Mouse (Mus musculus) midbrain, embryonic 13.5 days (tissue): ENCODE results near the gene Tigar. TPM values are rescaled to one million over a fixed set of nuclear protein-coding genes. Genes with fewer than 3 reads are reported as not detected.

ENCODE experiments used
- ATAC-seq: fragments of 200-750 bp; cut with Nextera tagmentation; 2 replicates; pipeline ENCODE4 v1.8.0; 2017; ENCODE audit warnings: mild to moderate bottlenecking, moderate TSS enrichment, moderate library complexity
- H3K27ac ChIP-seq: fragments of 300-500 bp; sonication (generic); 2 replicates; pipeline ENCODE4 v1.5.1; 2015; ENCODE audit warnings: inconsistent platforms, mild to moderate bottlenecking, moderate library complexity
- H3K27me3 ChIP-seq: fragments of 300-500 bp; sonication (generic); 2 replicates; pipeline ENCODE4 v1.6.1; 2015; ENCODE audit warnings: mild to moderate bottlenecking, inconsistent platforms
- H3K36me3 ChIP-seq: fragments of 300-500 bp; sonication (generic); 2 replicates; pipeline ENCODE4 v1.6.1; 2015; ENCODE audit warnings: mild to moderate bottlenecking, inconsistent platforms
- H3K4me1 ChIP-seq: fragments of 300-500 bp; sonication (generic); replicated peaks from 2 replicates; pipeline ENCODE4 v1.6.1; 2015; ENCODE audit warnings: inconsistent platforms
- H3K4me2 ChIP-seq: fragments of 300-500 bp; sonication (generic); replicated peaks from 2 replicates; pipeline ENCODE4 v1.6.1; 2015; ENCODE audit warnings: moderate library complexity, mild to moderate bottlenecking, inconsistent platforms
- H3K4me3 ChIP-seq: fragments of 300-500 bp; sonication (generic); replicated peaks from 2 replicates; pipeline ENCODE4 v1.5.1; 2015; ENCODE audit warnings: mild to moderate bottlenecking, inconsistent platforms
- H3K9ac ChIP-seq: fragments of 300-500 bp; sonication (generic); replicated peaks from 2 replicates; pipeline ENCODE4 v1.6.1; 2015; ENCODE audit warnings: mild to moderate bottlenecking, inconsistent platforms
- H3K9me3 ChIP-seq: fragments of 300-500 bp; sonication (generic); 2 replicates; pipeline ENCODE4 v1.6.1; 2016; ENCODE audit warnings: mild to moderate bottlenecking, inconsistent platforms
- WGBS: fragments of 180-500 bp; shearing (Covaris S2); methylation state at CpG from one replicate; pipeline ENCODE4 v1.1.7; 2015; 5-methylcytosine and 5-hydroxymethylcytosine counted together
- polyA plus RNA-seq: library from polyadenylated mRNA; unstranded; fragments of >200 nt; fragmentation: Nextera tagmentation; extraction: Ambion mirVana; gene quantifications from 2 replicates; pipeline ENCODE4 v1.2.1, GENCODE M21; 2015

Gene Tigar
- polyA plus RNA-seq, 1 experiment from 2014 or later: 7.3 TPM

- no peaks in the 10 kb centered on the region for H3K9me3 ChIP-seq
- H3K4me1 ChIP-seq: peaks cover 5% of the 10 kb centered on the region; the same call in 1 of the 2 replicates
- no peak overlapping the region for H3K27ac ChIP-seq
- no peak overlapping the region for H3K9ac ChIP-seq
- peaks cover 6% of the 10 kb centered on the region; the same call in 1 of the 2 replicates for H3K27me3 ChIP-seq
- no peak for ATAC-seq
- 92% methylated on average over 3 of the region's 3 CpGs for WGBS
- no peaks in the 10 kb centered on the region for H3K36me3 ChIP-seq
- no peak overlapping the region for H3K4me2 ChIP-seq
- no peak overlapping the region for H3K4me3 ChIP-seq
These were observed 45.4 kb downstream of the Tigar start for GRCm38 (mm10) chr6:127063915-127064314.

GRCm38 (mm10) chr6:127059975-127060374, 49.4 kb downstream of the Tigar start:
- ATAC-seq: no peak
- H3K9ac ChIP-seq: no peak overlapping the region
- no peaks in the 10 kb centered on the region for H3K36me3 ChIP-seq
- H3K27me3 ChIP-seq: peaks cover 5% of the 10 kb centered on the region; the same call in 1 of the 2 replicates
- no peak overlapping the region for H3K4me2 ChIP-seq
- H3K27ac ChIP-seq: no peak overlapping the region
- H3K4me3 ChIP-seq: no peak overlapping the region
- H3K4me1 ChIP-seq: peaks cover 5% of the 10 kb centered on the region; the same call in 1 of the 2 replicates
- 87% methylated on average over 4 of the region's 4 CpGs for WGBS
- H3K9me3 ChIP-seq: no peaks in the 10 kb centered on the region

DNA sequence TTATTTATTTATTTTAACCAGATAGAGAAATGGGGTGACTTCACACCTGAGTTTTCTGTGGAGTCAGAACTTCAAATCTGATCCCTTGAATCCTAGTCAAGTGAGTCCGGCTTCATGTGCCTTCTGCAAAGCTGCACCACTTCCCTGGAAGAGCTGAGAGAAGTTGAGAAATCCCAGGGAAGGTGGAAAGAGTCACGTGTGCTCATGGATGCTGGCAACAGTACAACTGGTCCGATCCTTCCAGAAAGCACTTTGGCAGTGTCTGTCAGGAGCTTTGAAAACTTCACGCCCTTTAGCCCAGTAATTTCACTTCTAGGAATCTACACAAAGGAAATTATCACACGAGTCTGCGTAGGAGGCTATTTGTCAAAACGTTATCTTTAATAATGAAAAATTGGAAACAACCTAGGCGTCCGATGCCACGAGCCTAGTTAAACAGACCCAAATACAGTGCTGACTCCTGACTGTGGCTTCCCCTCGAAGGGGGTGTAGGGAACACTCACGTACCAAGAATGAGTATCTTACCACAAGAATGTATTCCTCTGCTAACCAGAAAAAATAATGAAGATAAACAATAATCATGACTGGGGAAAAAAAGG, 52.3 kb downstream of the Tigar start:
- Histone ChIP-seq H3K9me3 (no peaks in the 10 kb centered on the region), H3K4me3 (no peak overlapping the region), H3K4me1 (no peaks in the 10 kb centered on the region), H3K27ac (no peak overlapping the region), H3K9ac (no peak overlapping the region), H3K36me3 (no peaks in the 10 kb centered on the region), H3K27me3 (no peaks in the 10 kb centered on the region), H3K4me2 (no peak overlapping the region)
- WGBS: 87% methylated on average over 12 of the region's 12 CpGs
- ATAC-seq: no peak

DNA sequence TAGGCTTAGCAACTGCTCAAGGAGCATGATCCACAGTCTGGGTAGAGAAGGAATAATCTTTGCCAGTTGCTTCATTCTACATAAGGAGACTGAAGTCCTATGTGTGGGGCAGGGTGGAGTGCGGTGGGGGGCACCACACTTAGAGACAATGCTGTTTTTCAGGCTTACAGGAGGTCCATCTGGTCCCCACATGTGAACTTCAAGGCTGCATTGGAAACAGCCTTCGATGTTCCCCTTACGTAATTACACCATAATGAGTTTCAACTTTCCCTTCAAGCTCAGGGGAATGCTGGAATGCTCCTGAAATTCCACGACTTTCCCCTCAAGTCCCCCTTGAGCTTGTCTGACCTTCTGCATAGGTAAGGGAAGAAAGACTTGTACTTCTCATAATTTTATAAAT, 58.5 kb downstream of the Tigar start:
- no peak overlapping the region for H3K9ac ChIP-seq
- ATAC-seq: no peak
- no peaks in the 10 kb centered on the region for H3K4me1 ChIP-seq
- no peak overlapping the region for H3K27ac ChIP-seq
- H3K27me3 ChIP-seq: no peaks in the 10 kb centered on the region
- H3K4me2 ChIP-seq: no peak overlapping the region
- H3K9me3 ChIP-seq: no peaks in the 10 kb centered on the region
- H3K36me3 ChIP-seq: no peaks in the 10 kb centered on the region
- H3K4me3 ChIP-seq: no peak overlapping the region
- WGBS: 68% methylated on average over 4 of the region's 4 CpGs

DNA sequence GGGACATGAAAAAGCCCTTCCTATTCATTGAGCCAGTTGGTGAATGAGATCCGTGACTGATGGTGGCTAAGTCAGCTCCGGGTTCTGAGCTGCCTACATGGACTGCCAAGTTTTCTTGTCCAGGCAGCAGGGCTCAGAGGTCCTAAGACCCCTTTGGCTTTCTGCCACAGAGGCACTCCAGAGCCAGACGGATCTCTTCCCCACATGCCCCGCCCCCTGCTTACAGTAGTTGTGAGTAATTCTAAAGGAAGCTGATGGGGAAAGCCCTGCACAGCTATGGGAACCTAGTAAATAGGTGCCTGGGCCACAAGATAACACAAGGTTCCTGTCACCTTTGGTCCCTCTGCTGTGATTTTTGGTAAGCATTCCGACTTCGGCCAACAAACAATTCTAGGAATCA, 64.4 kb downstream of the Tigar start:
- 63% methylated on average over 6 of the region's 6 CpGs for WGBS
- H3K4me3 ChIP-seq: no peak overlapping the region
- no peak overlapping the region for H3K4me2 ChIP-seq
- no peaks in the 10 kb centered on the region for H3K4me1 ChIP-seq
- H3K27me3 ChIP-seq: no peaks in the 10 kb centered on the region
- H3K36me3 ChIP-seq: no peaks in the 10 kb centered on the region
- no peak for ATAC-seq
- H3K27ac ChIP-seq: no peak overlapping the region
- no peaks in the 10 kb centered on the region for H3K9me3 ChIP-seq
- no peak overlapping the region for H3K9ac ChIP-seq

Other genes starting within 250 kb of the Tigar start
- gene Dyrk4, start 187.7 kb downstream of the Tigar start, polyA plus RNA-seq: 0.36 TPM in 1 of 2 replicates, not detected in the other
- gene Rad51ap1, start 170.0 kb downstream of the Tigar start, polyA plus RNA-seq: 25.8 and 30.0 TPM in 2 replicates
- gene D6Wsu163e, start 169.6 kb downstream of the Tigar start, polyA plus RNA-seq: 30.5 and 31.0 TPM in 2 replicates
- gene Fgf6, start 94.0 kb downstream of the Tigar start, polyA plus RNA-seq: not detected in 2 replicates
- 0.08 TPM in 1 of 2 replicates, not detected in the other for gene Fgf23, start 36.7 kb downstream of the Tigar start, polyA plus RNA-seq
- 700 and 837 TPM in 2 replicates for gene Ccnd2, start 42.6 kb upstream of the Tigar start, polyA plus RNA-seq